Mouse (Mus musculus) olfactory bulb, adult 2 months (tissue): ENCODE measurements around the gene Fshb.

Source experiments
- CTCF ChIP-seq: fragments of 200-500 bp; IDR thresholded peaks from 2 replicates; pipeline ENCODE4 v1.5.1; 2012; ENCODE audit warnings: low read depth, mild to moderate bottlenecking, low read length, moderate library complexity; ENCODE audit not compliant: insufficient read depth
- POLR2A ChIP-seq: fragments of 200-500 bp; IDR thresholded peaks from 2 replicates; pipeline ENCODE4 v1.6.1; 2012; ENCODE audit warnings: mild to moderate bottlenecking, low read depth, low read length, moderate library complexity; ENCODE audit not compliant: insufficient read depth

GRCm38 (mm10) chr2:107084256-107084655, 24.8 kb upstream of the Fshb start:
- TF ChIP-seq POLR2A (no peak), CTCF (no peak)
